Mouse (Mus musculus) forebrain, embryonic 11.5 days (tissue): ENCODE results near the gene Inpp4b. TPM values are rescaled to one million over a fixed set of nuclear protein-coding genes. Genes with fewer than 3 reads are reported as not detected.

Source experiments
- ATAC-seq: fragments of 200-750 bp; cut with Nextera tagmentation; replicated peaks from 2 replicates; pipeline ENCODE4 v1.8.0; 2017; ENCODE audit warnings: moderate TSS enrichment; ENCODE audit not compliant: low FRiP score
- DNase-seq: peaks from one replicate; pipeline ENCODE4 v3.0.0-alpha.2; 2017; ENCODE audit warnings: low spot score
- H3K27ac ChIP-seq: fragments of 300-500 bp; sonication (generic); 2 replicates; pipeline ENCODE4 v1.5.1; 2014; ENCODE audit warnings: low read depth, low read length
- H3K27me3 ChIP-seq: fragments of 300-500 bp; sonication (generic); 2 replicates; pipeline ENCODE4 v1.6.1; 2014; ENCODE audit warnings: mild to moderate bottlenecking, low read length, mixed read lengths; ENCODE audit not compliant: control insufficient read depth, insufficient read depth
- H3K36me3 ChIP-seq: fragments of 300-500 bp; sonication (generic); 2 replicates; pipeline ENCODE4 v1.6.1; 2014; ENCODE audit warnings: mild to moderate bottlenecking, low read length, moderate library complexity, mixed read lengths; ENCODE audit not compliant: control insufficient read depth, insufficient read depth
- H3K4me1 ChIP-seq: fragments of 300-500 bp; sonication (generic); replicated peaks from 2 replicates; pipeline ENCODE4 v1.6.1; 2014; ENCODE audit warnings: low read length, mixed read lengths; ENCODE audit not compliant: control insufficient read depth, insufficient read depth
- H3K4me2 ChIP-seq: fragments of 300-500 bp; sonication (generic); 2 replicates; pipeline ENCODE4 v1.6.1; 2014; ENCODE audit warnings: low read depth, mild to moderate bottlenecking, low read length, moderate library complexity, mixed read lengths; ENCODE audit not compliant: severe bottlenecking
- H3K4me3 ChIP-seq: fragments of 300-500 bp; sonication (generic); 2 replicates; pipeline ENCODE4 v1.5.1; 2014; ENCODE audit warnings: low read depth, low read length
- H3K9ac ChIP-seq: fragments of 300-500 bp; sonication (generic); 2 replicates; pipeline ENCODE4 v1.6.1; 2014; ENCODE audit warnings: low read length
- H3K9me3 ChIP-seq: fragments of 300-500 bp; sonication (generic); 2 replicates; pipeline ENCODE4 v1.6.1; 2016; ENCODE audit warnings: low read length, mixed read lengths; ENCODE audit not compliant: control insufficient read depth
- WGBS: fragments of 180-500 bp; shearing (Covaris S2); extraction: QIAGEN DNeasy Blood & Tissue Kit; methylation state at CpG from one replicate; pipeline ENCODE4 v1.1.7; 2014; 5-methylcytosine and 5-hydroxymethylcytosine counted together
- polyA plus RNA-seq: library from polyadenylated mRNA; unstranded; fragments of >200 nt; fragmentation: Nextera tagmentation; extraction: Ambion mirVana; gene quantifications from 2 replicates; pipeline ENCODE4 v1.2.1, GENCODE M21; 2014

Gene Inpp4b
- polyA plus RNA-seq, 1 experiment from 2014 or later, result 3.3 TPM

- H3K9me3 ChIP-seq, result no peaks in the 10 kb centered on the region
- ATAC-seq (no peak), DNase-seq (no peak)
- no peak overlapping the region for H3K27ac ChIP-seq
- H3K9ac ChIP-seq, result no peak overlapping the region
- H3K36me3 ChIP-seq, result no peaks in the 10 kb centered on the region
- 91% methylated on average over 1 of the region's 1 CpGs for WGBS
- no peaks in the 10 kb centered on the region for H3K4me1 ChIP-seq
- no peak overlapping the region for H3K4me3 ChIP-seq
- no peaks in the 10 kb centered on the region for H3K27me3 ChIP-seq
- no peak overlapping the region for H3K4me2 ChIP-seq
Measured at GRCm38 (mm10) chr8:81849976-81850375, 507.6 kb downstream of the Inpp4b start.

DNA sequence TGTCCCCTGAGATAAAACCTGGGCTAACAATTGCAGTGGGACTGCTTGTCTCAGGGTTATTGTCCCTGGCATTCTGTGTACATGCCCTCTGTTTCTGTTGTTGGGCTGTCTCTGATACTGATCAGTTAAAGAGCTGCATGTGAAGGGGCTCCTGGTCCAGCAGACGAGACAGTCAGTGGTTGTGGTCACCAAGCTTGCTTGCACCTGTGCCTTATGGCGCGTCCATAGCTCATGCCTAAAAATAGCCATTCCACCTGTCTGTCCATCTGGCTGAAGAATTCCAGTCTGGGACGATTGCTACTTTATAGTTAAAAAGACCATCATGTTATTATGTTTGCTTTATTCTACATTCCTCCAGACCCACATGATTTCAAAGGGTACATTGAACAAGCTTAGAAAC, 510.8 kb downstream of the Inpp4b start:
- H3K27ac ChIP-seq, result no peak overlapping the region
- H3K4me1 ChIP-seq, result no peaks in the 10 kb centered on the region
- DNase-seq (no peak), ATAC-seq (no peak)
- H3K9me3 ChIP-seq, result no peaks in the 10 kb centered on the region
- 83% methylated on average over 4 of the region's 4 CpGs for WGBS
- H3K9ac ChIP-seq, result no peak overlapping the region
- no peaks in the 10 kb centered on the region for H3K27me3 ChIP-seq
- no peak overlapping the region for H3K4me2 ChIP-seq
- no peaks in the 10 kb centered on the region for H3K36me3 ChIP-seq
- H3K4me3 ChIP-seq, result no peak overlapping the region

DNA sequence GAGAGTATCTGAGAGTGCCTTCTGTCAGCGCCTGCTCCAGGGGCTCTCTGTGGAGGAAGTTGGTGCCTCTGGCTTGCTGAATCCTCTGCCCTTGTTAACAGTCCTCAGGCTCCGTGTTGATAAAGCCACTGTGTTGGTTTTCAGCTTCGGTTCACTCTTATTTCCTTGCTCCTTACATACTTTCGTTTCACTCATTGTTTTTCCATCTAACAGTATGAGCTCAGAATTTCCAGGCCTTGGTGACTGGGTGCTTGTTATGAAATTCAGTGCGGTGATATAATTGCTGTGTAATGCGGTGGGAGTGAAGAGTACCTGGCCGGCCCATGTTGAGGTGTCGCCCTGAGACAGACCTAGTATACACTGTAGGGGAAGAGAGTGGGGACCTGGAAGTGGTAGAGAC, 512.2 kb downstream of the Inpp4b start:
- Histone ChIP-seq H3K27ac (no peak overlapping the region), H3K9ac (no peak overlapping the region), H3K4me2 (no peak overlapping the region), H3K9me3 (no peaks in the 10 kb centered on the region), H3K27me3 (no peaks in the 10 kb centered on the region), H3K36me3 (no peaks in the 10 kb centered on the region), H3K4me1 (no peaks in the 10 kb centered on the region), H3K4me3 (no peak overlapping the region)
- DNase-seq (no peak), ATAC-seq (no peak)
- WGBS, result 87% methylated on average over 8 of the region's 8 CpGs

DNA sequence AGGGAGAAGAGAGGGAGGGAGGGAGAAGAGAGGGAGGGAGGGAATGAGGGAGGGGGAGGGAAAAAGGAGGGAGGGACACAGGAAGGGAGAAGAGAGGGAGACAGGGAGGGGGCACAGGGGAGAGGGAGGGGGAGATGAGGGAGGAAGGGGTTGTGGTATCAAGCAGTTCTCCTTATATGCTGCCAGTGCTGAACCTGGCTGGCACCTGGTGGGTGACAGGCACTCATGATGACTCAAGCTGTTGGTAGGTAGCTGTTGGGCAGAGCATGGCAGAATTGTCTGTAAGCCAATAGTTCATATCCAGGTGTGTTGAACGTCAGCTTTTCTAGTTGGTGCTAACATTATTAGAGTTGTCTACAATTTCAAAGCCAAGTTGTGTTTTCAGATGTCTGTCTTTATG, 512.7 kb downstream of the Inpp4b start:
- H3K27ac ChIP-seq, result no peak overlapping the region
- H3K9ac ChIP-seq, result no peak overlapping the region
- WGBS, result 79% methylated on average over 1 of the region's 1 CpGs
- H3K4me1 ChIP-seq, result no peaks in the 10 kb centered on the region
- DNase-seq (no peak), ATAC-seq (no peak)
- H3K27me3 ChIP-seq, result no peaks in the 10 kb centered on the region
- H3K36me3 ChIP-seq, result no peaks in the 10 kb centered on the region
- no peak overlapping the region for H3K4me3 ChIP-seq
- no peaks in the 10 kb centered on the region for H3K9me3 ChIP-seq
- H3K4me2 ChIP-seq, result no peak overlapping the region

DNA sequence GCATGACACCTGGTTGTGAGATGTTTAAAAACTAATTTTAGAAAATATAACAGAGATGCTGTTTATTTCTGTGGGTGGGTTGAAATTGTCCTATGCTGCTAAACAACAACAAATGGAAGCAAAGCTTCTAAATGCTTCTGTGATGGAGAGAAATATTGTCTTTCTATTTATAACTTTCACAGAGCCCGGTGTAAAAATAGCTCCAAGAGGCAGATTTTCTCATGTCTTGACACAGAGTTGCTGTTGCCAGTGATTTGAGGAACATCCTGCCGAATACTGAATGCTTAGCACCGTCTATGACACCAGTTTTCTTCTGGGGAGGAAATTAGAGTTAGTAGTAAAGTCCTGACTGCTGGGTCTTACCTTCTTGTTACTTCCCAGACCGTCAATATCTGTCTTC, 513.8 kb downstream of the Inpp4b start:
- no peaks in the 10 kb centered on the region for H3K36me3 ChIP-seq
- no peak for DNase-seq
- no peak overlapping the region for H3K4me3 ChIP-seq
- no peaks in the 10 kb centered on the region for H3K9me3 ChIP-seq
- H3K4me2 ChIP-seq, result no peak overlapping the region
- H3K27me3 ChIP-seq, result no peaks in the 10 kb centered on the region
- no peak for ATAC-seq
- no peak overlapping the region for H3K27ac ChIP-seq
- H3K4me1 ChIP-seq, result no peaks in the 10 kb centered on the region
- 87% methylated on average over 4 of the region's 4 CpGs for WGBS
- H3K9ac ChIP-seq, result no peak overlapping the region

DNA sequence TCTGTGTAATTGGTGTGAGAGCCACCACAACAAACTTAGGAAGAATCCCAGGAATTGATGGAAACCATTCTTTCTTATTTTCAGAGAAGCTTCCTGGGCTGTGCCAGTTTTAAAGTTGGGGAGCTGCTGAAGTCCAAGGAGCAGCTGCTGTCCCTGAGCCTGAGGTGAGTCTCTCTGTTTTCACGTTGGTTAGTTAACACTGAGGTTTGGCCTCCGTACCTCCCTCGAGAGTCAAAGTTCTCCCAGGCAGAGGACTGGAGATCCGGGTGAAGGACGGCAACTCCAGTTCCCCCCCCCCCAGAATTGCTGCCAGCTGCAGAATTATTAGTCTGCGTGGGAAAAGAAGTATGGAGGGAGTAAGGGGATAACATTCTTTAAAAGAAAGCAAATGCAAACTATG, 514.3 kb downstream of the Inpp4b start:
- WGBS, result 71% methylated on average over 6 of the region's 6 CpGs
- Histone ChIP-seq H3K27ac (no peak overlapping the region), H3K4me2 (no peak overlapping the region), H3K36me3 (no peaks in the 10 kb centered on the region), H3K27me3 (no peaks in the 10 kb centered on the region), H3K9me3 (no peaks in the 10 kb centered on the region), H3K4me1 (no peaks in the 10 kb centered on the region), H3K9ac (no peak overlapping the region), H3K4me3 (no peak overlapping the region)
- ATAC-seq (no peak), DNase-seq (no peak)

DNA sequence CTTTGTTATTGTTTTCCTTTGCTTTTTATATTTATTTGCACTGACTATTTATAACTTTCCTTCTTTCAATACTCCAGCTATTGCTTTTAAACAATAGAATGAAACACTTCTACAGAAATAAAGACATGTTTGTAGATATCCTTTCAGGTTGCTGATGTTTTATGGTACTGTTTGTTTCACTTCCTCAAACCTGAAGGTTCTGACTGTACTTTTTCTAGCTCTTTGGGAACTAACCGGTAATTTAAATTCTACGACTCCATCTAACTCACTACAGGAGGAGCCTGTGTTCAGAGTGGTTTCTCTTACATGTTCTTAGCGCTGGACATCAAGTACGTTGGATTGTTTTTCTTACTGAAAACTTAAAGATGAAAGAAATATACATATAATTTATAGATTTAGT, 516.0 kb downstream of the Inpp4b start:
- DNase-seq, result no peak
- no peak overlapping the region for H3K4me3 ChIP-seq
- H3K4me2 ChIP-seq, result no peak overlapping the region
- WGBS, result 97% methylated on average over 4 of the region's 4 CpGs
- H3K4me1 ChIP-seq, result no peaks in the 10 kb centered on the region
- H3K9ac ChIP-seq, result no peak overlapping the region
- ATAC-seq, result no peak
- no peaks in the 10 kb centered on the region for H3K27me3 ChIP-seq
- no peaks in the 10 kb centered on the region for H3K9me3 ChIP-seq
- no peak overlapping the region for H3K27ac ChIP-seq
- H3K36me3 ChIP-seq, result no peaks in the 10 kb centered on the region

GRCm38 (mm10) chr8:81859805-81860204, 517.4 kb downstream of the Inpp4b start:
- ATAC-seq, result no peak
- no peaks in the 10 kb centered on the region for H3K9me3 ChIP-seq
- WGBS, result 62% methylated on average over 1 of the region's 1 CpGs

DNA sequence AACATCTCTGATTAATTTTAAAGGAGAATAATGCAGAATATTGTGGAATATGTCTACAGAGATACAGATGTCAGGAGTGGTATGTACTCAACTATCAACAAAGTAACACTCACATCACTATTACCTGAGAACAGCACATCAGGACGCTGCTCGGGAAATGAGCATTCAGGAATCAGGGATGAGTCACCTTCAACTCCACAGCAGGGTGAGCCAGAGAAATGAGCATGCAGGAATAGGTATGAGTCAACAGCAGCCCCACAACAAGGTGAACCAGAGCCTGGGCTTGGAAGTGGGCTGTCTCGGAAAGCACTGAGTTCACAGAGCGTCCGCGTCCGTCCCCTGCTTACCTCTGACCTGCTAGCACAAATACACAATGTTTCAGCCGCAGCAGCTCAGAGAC, 519.0 kb downstream of the Inpp4b start:
- DNase-seq (no peak), ATAC-seq (no peak)
- WGBS, result 93% methylated on average over 8 of the region's 8 CpGs
- Histone ChIP-seq H3K27me3 (no peaks in the 10 kb centered on the region), H3K9me3 (no peaks in the 10 kb centered on the region), H3K9ac (no peak overlapping the region), H3K36me3 (no peaks in the 10 kb centered on the region), H3K27ac (no peak overlapping the region), H3K4me1 (no peaks in the 10 kb centered on the region), H3K4me2 (no peak overlapping the region), H3K4me3 (no peak overlapping the region)

More at GRCm38 (mm10) chr8:81859805-81860204, 517.4 kb downstream of the Inpp4b start:
- Histone ChIP-seq H3K27ac (no peak overlapping the region), H3K4me3 (no peak overlapping the region), H3K36me3 (no peaks in the 10 kb centered on the region), H3K27me3 (no peaks in the 10 kb centered on the region), H3K9ac (no peak overlapping the region), H3K4me2 (no peak overlapping the region), H3K4me1 (no peaks in the 10 kb centered on the region)
- no peak for DNase-seq
